Mouse (Mus musculus): Measurements from ENCODE around the gene Tnnt1. TPM values are rescaled to one million over a fixed set of nuclear protein-coding genes. Genes with fewer than 3 reads are reported as not detected.

The Tnnt1 gene
- polyA plus RNA-seq, 1 experiment from 2014 or later: 4.7 TPM

GRCm38 (mm10) chr7:4501558-4502397 lies 14.4 kb downstream of the Tnnt1 start, which contains the start of gene Ppp1r12c:
Gene Ppp1r12c, minus strand, starts transcription at chr7:4501680.
- peak within 1 kb of the TSS; percentile 94 for H3K27ac ChIP-seq (replicated peaks)
- H3K4me3 ChIP-seq: peak within 1 kb of the TSS; percentile 96
- WGBS: under 1% methylated on average over 62 of the region's 62 CpGs
- peaks cover 12% of the 10 kb centered on the region for H3K36me3 ChIP-seq
- H3K4me1 ChIP-seq: peaks cover 44% of the 10 kb centered on the region
- DNase-seq (ENCODE audit: low spot score): peak; percentile 93
- H3K27me3 ChIP-seq (ENCODE audit: low read depth, poor library complexity, severe bottlenecking): no peaks in the 10 kb centered on the region
- no peaks in the 10 kb centered on the region for H3K9me3 ChIP-seq (replicated peaks)

GRCm38 (mm10) chr7:4500892-4501471 lies 15.2 kb downstream of the Tnnt1 start:
- H3K9me3 ChIP-seq (replicated peaks): no peaks in the 10 kb centered on the region
- H3K36me3 ChIP-seq: peaks cover 20% of the 10 kb centered on the region
- peak overlapping the region; percentile 96 for H3K4me3 ChIP-seq
- peaks cover 44% of the 10 kb centered on the region for H3K4me1 ChIP-seq
- peak; percentile 56 for DNase-seq (ENCODE audit: low spot score)
- peak overlapping the region; percentile 94 for H3K27ac ChIP-seq (replicated peaks)
- under 1% methylated on average over 52 of the region's 52 CpGs for WGBS
- H3K27me3 ChIP-seq (ENCODE audit: low read depth, poor library complexity, severe bottlenecking): no peaks in the 10 kb centered on the region

DNA sequence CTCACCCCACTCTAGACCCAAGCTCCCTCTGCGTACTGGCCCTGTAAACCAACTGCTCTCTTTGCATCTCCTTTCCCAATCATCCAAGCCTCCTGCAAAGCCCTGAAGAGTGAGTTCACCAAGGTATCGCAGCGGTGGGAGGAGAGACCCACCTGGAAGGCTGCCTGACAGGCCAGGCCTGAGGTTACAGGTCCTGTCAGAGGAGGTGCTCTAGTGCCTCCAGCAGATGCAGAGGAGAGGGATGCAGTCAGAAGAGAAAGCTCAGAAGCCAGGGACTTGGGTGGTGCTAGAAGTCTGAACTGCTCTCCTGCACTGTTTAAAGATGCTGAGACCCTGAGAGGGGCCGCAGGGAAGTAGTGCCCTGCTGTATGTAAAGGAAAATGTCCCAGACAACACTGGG lies 17.1 kb downstream of the Tnnt1 start:
- peaks cover 39% of the 10 kb centered on the region for H3K36me3 ChIP-seq
- H3K4me3 ChIP-seq: peak overlapping the region; percentile 96; the same call in 1 of the 2 replicates
- H3K9me3 ChIP-seq (replicated peaks): no peaks in the 10 kb centered on the region
- peak overlapping the region; percentile 52; the same call in 1 of the 2 replicates for H3K27ac ChIP-seq (replicated peaks)
- H3K27me3 ChIP-seq (ENCODE audit: low read depth, poor library complexity, severe bottlenecking): no peaks in the 10 kb centered on the region
- DNase-seq (ENCODE audit: low spot score): no peak
- WGBS: 91% methylated on average over 4 of the region's 4 CpGs
- peaks cover 44% of the 10 kb centered on the region for H3K4me1 ChIP-seq

DNA sequence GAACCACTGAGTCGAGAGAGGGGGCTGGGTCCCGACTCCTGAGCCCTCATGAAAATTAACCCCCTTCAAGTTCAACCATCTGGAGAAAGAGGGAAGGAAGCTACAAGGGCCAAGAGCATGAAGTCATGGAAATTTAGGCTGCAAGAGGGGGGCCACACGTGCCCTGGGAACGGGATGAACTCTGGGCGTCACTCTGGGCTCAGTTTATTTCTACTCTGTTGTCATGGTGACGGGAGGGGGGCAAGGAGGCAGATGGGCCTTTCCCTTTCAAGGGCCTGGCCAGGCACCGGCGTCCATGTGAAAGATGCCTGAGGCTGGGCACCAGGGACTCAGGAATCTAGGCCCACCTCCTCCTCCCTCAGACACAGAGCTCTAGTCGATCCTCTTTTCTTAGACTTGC lies 17.9 kb downstream of the Tnnt1 start:
- WGBS: 27% methylated on average over 9 of the region's 9 CpGs
- peak overlapping the region; percentile 96 for H3K4me3 ChIP-seq
- peaks cover 44% of the 10 kb centered on the region for H3K4me1 ChIP-seq
- peaks cover 47% of the 10 kb centered on the region for H3K36me3 ChIP-seq
- H3K27me3 ChIP-seq (ENCODE audit: low read depth, poor library complexity, severe bottlenecking): no peaks in the 10 kb centered on the region
- DNase-seq (ENCODE audit: low spot score): peak; percentile 63
- no peaks in the 10 kb centered on the region for H3K9me3 ChIP-seq (replicated peaks)
- H3K27ac ChIP-seq (replicated peaks): peak overlapping the region; percentile 52; the same call in 1 of the 2 replicates

DNA sequence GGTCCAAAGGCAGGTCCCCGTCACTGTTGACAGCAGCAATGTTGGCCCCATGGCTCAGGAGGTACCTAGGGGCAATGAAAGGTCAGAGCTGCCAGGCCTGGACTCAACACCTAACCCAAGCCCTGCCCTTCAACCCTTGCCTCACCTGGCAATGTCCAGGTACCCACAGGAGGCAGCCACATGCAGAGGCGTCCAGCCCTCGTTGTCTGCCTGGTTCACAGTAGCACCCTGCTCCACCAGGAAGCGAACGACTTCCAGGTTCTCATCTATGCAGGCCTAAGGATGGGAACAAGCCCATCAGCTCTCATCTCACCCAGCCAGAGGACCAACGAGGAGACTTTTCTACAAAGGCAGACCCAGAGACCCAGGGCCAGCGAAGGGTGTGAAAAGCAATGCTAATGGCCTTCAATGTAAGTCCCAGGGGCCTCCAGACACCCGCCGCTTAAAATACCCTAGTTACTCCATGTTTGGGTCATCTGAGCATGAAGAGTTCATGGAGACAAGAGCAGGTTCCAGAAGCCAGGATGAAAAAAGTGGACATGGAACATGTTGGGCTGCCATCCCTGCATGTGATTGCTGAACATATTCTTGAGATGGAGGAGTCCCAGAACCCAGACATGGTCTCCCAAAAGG lies 18.8 kb downstream of the Tnnt1 start:
- no peaks in the 10 kb centered on the region for H3K27me3 ChIP-seq (ENCODE audit: low read depth, poor library complexity, severe bottlenecking)
- peaks cover 56% of the 10 kb centered on the region for H3K36me3 ChIP-seq
- H3K27ac ChIP-seq (replicated peaks): no peak overlapping the region
- H3K9me3 ChIP-seq (replicated peaks): no peaks in the 10 kb centered on the region
- peaks cover 41% of the 10 kb centered on the region for H3K4me1 ChIP-seq
- DNase-seq (ENCODE audit: low spot score): no peak
- H3K4me3 ChIP-seq: no peak overlapping the region; the same call in 1 of the 2 replicates
- WGBS: 94% methylated on average over 9 of the region's 9 CpGs

GRCm38 (mm10) chr7:4496468-4496867 lies 19.7 kb downstream of the Tnnt1 start:
- Histone ChIP-seq H3K4me3 (no peak overlapping the region), H3K4me1 (peaks cover 40% of the 10 kb centered on the region), H3K36me3 (peaks cover 65% of the 10 kb centered on the region), H3K9me3 (replicated peaks) (no peaks in the 10 kb centered on the region), H3K27me3 (ENCODE audit: low read depth, poor library complexity, severe bottlenecking) (no peaks in the 10 kb centered on the region), H3K27ac (replicated peaks) (no peak overlapping the region)
- 96% methylated on average over 3 of the region's 3 CpGs for WGBS
- no peak for DNase-seq (ENCODE audit: low spot score)

DNA sequence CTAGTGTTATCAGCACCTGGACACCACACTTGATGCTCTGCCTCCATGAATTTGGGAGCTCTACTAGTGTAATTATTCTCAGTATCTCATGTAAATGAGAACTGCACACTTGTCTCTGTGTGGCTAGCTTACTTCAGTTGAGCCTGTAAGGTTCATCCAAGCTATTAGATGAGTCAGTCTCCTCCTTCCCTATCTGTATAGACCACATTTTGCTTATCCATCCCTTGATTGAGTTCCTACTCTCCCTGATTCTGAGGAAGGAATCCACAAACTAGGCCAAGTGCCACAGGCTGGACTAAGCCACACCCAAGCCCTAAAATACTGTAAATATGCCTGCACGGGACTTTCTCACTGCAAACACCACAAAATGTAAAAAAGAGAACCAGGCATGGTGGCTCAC lies 22.2 kb downstream of the Tnnt1 start:
- Histone ChIP-seq H3K27me3 (ENCODE audit: low read depth, poor library complexity, severe bottlenecking) (no peaks in the 10 kb centered on the region), H3K4me3 (no peak overlapping the region), H3K27ac (replicated peaks) (no peak overlapping the region), H3K9me3 (replicated peaks) (no peaks in the 10 kb centered on the region), H3K36me3 (peaks cover 87% of the 10 kb centered on the region), H3K4me1 (peaks cover 19% of the 10 kb centered on the region)
- DNase-seq (ENCODE audit: low spot score): no peak
- 88% methylated on average over 1 of the region's 1 CpGs for WGBS

- H3K9me3 ChIP-seq (replicated peaks): no peaks in the 10 kb centered on the region
- peaks cover 4% of the 10 kb centered on the region; the same call in 1 of the 2 replicates for H3K4me1 ChIP-seq
- H3K4me3 ChIP-seq: no peak overlapping the region
- H3K27ac ChIP-seq (replicated peaks): no peak overlapping the region
- no peak for DNase-seq (ENCODE audit: low spot score)
- WGBS: 95% methylated on average over 13 of the region's 13 CpGs
- no peaks in the 10 kb centered on the region for H3K27me3 ChIP-seq (ENCODE audit: low read depth, poor library complexity, severe bottlenecking)
- peaks cover 99% of the 10 kb centered on the region for H3K36me3 ChIP-seq
These were observed 23.6 kb downstream of the Tnnt1 start for GRCm38 (mm10) chr7:4492284-4493224.

DNA sequence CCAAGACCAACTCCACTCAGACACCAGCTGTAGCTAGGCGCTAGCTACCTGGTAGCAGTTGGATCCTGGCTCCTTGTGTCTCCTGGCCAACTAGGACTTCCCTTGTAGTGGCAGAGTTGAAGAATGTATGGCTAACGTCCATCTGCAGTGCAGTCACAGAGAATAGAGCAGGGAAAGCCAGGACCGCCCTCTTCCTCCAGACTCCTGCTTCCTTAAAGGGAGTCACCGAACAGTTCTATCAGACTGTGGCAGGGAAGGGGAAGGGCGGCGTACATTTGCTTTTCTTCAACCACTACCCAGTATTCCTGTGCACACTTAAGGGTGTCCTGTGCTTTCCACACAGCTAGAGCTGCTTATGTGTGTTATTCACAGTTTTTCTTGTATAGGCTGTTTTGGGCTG lies 24.9 kb downstream of the Tnnt1 start:
- Histone ChIP-seq H3K27me3 (ENCODE audit: low read depth, poor library complexity, severe bottlenecking) (no peaks in the 10 kb centered on the region), H3K4me3 (no peak overlapping the region), H3K36me3 (peaks cover 99% of the 10 kb centered on the region), H3K9me3 (replicated peaks) (no peaks in the 10 kb centered on the region), H3K27ac (replicated peaks) (no peak overlapping the region), H3K4me1 (no peaks in the 10 kb centered on the region)
- no peak for DNase-seq (ENCODE audit: low spot score)
- 88% methylated on average over 6 of the region's 6 CpGs for WGBS

GRCm38 (mm10) chr7:4482281-4482680 lies 33.9 kb downstream of the Tnnt1 start:
- Histone ChIP-seq H3K9me3 (replicated peaks) (no peaks in the 10 kb centered on the region), H3K4me1 (peaks cover 26% of the 10 kb centered on the region), H3K36me3 (peaks cover 67% of the 10 kb centered on the region), H3K27me3 (ENCODE audit: low read depth, poor library complexity, severe bottlenecking) (peaks cover 4% of the 10 kb centered on the region), H3K4me3 (no peak overlapping the region), H3K27ac (replicated peaks) (no peak overlapping the region)
- WGBS: 86% methylated on average over 12 of the region's 12 CpGs
- DNase-seq (ENCODE audit: low spot score): no peak

- peaks cover 28% of the 10 kb centered on the region for H3K27me3 ChIP-seq (ENCODE audit: low read depth, poor library complexity, severe bottlenecking)
- H3K9me3 ChIP-seq (replicated peaks): no peaks in the 10 kb centered on the region
- no peak overlapping the region for H3K27ac ChIP-seq (replicated peaks)
- peak overlapping the region; percentile 70 for H3K4me3 ChIP-seq
- peaks cover 41% of the 10 kb centered on the region for H3K36me3 ChIP-seq
- WGBS: 30% methylated on average over 6 of the region's 6 CpGs
- DNase-seq (ENCODE audit: low spot score): peak; percentile 40
- H3K4me1 ChIP-seq: peaks cover 27% of the 10 kb centered on the region
These were observed 36.5 kb downstream of the Tnnt1 start for GRCm38 (mm10) chr7:4479674-4480073.

- peaks cover 27% of the 10 kb centered on the region for H3K4me1 ChIP-seq
- WGBS: 2% methylated on average over 16 of the region's 16 CpGs
- no peak for DNase-seq (ENCODE audit: low spot score)
These were observed 37.3 kb downstream of the Tnnt1 start for GRCm38 (mm10) chr7:4478796-4479291.

More at GRCm38 (mm10) chr7:4478796-4479291, 37.3 kb downstream of the Tnnt1 start:
- peak overlapping the region; percentile 94 for H3K27ac ChIP-seq (replicated peaks)
- H3K27me3 ChIP-seq (ENCODE audit: low read depth, poor library complexity, severe bottlenecking): peaks cover 36% of the 10 kb centered on the region
- H3K9me3 ChIP-seq (replicated peaks): no peaks in the 10 kb centered on the region
- peaks cover 32% of the 10 kb centered on the region for H3K36me3 ChIP-seq
- H3K4me3 ChIP-seq: peak overlapping the region; percentile 70

Data from midbrain, embryonic 10.5 days (tissue).